Mouse (Mus musculus): Measurements from ENCODE around the gene Vmn1r151. TPM values are rescaled to one million over a fixed set of nuclear protein-coding genes. Genes with fewer than 3 reads are reported as not detected.
"Not testable (repeated sequence)": the region's sequence is repeated elsewhere in the genome, so short reads cannot be mapped to it uniquely, and the experiment has no call there.

The Vmn1r151 gene
- not detected in 2 replicates for polyA plus RNA-seq (2015; fragmentation: Nextera tagmentation; extraction: Ambion mirVana)

DNA sequence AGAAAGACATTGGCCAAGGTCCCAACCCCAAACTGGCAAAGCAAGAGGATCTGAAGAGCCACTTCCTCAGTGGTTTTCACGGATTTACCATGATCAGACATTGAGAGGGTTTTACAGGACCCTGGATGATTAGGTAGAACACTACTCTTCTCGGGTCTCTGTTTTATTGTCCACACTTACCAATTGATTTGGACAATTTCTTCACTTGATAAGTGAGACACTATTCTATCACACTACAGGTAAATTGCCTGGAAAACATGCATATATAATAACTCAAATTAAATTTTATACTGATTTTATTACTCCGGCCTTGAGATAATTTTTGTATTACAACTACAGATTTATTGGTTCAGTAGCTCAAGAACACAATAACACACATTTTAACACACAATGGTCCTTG is at the start of gene Vmn1r151:
TSS of gene Vmn1r151 (minus strand) at position 101 of the 400 bp plus-strand sequence.
- H3K4me2 ChIP-seq; H3K4me3 ChIP-seq; H3K9ac ChIP-seq; ATAC-seq (ENCODE audit: low FRiP score); H3K9me3 ChIP-seq; H3K36me3 ChIP-seq; H3K4me1 ChIP-seq (replicated peaks); H3K27me3 ChIP-seq; H3K27ac ChIP-seq: not testable (repeated sequence)
- 65% methylated on average over 2 of the region's 3 CpGs for WGBS

DNA sequence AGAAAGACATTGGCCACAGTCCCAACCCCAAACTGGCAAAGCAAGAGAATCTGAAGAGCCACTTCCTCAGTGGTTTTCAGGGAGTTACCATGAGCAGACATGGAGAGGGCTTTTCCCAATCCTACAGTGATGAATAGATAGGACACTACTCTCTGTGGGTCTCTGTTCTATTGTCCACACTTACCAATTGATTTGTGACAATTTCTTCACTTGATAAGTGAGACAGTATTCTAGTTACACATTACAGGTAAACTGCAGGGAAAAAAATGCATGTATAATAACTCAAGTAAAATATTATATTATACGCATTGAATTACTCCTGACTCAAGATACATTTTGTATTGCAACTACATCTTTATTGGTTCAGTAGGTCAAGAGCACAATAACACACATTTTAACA is 35.3 kb upstream of the Vmn1r151 start, which contains the start of gene Gm8677:
TSS of gene Gm8677 (minus strand) at position 101 of the 400 bp plus-strand sequence.
- H3K9ac ChIP-seq, H3K4me2 ChIP-seq: not testable (repeated sequence)
- no CpG with 5 or more reads among the region's 1 CpGs for WGBS

DNA sequence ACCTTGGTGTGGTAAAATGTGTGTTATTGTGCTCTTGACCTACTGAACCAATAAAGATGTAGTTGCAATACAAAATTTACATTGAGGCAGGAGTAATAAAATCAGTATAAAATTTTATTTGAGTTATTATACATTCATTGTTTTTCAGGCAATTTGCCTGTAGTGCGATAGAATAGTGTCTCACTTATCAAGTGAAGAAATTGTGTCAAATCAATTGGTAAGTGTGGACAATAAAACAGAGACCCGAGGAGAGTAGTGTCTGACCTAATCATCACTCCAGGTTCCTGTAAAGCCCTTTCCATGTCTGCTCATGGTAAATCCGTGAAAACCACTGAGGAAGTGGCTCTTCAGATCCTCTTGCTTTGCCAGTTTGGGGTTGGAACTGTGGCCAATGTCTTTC is 23.2 kb upstream of the Vmn1r151 start, which contains the start of gene Vmn1r152:
TSS of gene Vmn1r152 (plus strand) at position 301 of the 400 bp plus-strand sequence.
- H3K4me3 ChIP-seq; H3K27me3 ChIP-seq; H3K4me2 ChIP-seq; H3K9ac ChIP-seq; ATAC-seq (ENCODE audit: low FRiP score); H3K27ac ChIP-seq; H3K9me3 ChIP-seq; H3K4me1 ChIP-seq (replicated peaks); H3K36me3 ChIP-seq: not testable (repeated sequence)
- WGBS, result no CpG with 5 or more reads among the region's 3 CpGs

More for the DNA sequence above, 35.3 kb upstream of the Vmn1r151 start, which contains the start of gene Gm8677:
- H3K27ac ChIP-seq; H3K4me1 ChIP-seq (replicated peaks); H3K4me3 ChIP-seq; H3K9me3 ChIP-seq; ATAC-seq (ENCODE audit: low FRiP score); H3K27me3 ChIP-seq; H3K36me3 ChIP-seq: not testable (repeated sequence)

DNA sequence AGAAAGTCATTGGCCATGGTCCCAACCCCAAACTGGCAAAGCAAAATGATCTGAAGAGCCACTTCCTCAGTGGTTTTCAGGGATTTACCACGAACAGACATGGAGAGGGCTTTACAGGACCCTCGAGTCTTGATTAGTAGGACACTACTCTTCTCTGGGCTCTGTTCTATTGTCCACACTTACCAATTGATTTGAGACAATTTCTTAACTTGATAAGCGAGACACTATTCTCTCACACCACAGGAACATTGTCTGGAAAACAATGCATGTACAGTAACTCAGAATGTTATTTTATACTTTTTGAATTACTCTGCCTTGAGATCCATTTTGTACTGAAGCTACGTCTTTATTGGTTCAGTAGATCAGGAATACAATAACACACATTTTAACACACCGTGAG is 35.5 kb downstream of the Vmn1r151 start, which contains the start of gene Gm10665:
TSS of gene Gm10665 (minus strand) at position 101 of the 400 bp plus-strand sequence.
- H3K4me2 ChIP-seq; H3K36me3 ChIP-seq; H3K4me3 ChIP-seq; H3K9ac ChIP-seq; ATAC-seq (ENCODE audit: low FRiP score); H3K9me3 ChIP-seq; H3K4me1 ChIP-seq (replicated peaks); H3K27me3 ChIP-seq; H3K27ac ChIP-seq: not testable (repeated sequence)
- no CpG with 5 or more reads among the region's 5 CpGs for WGBS

Other genes with a start within 250 kb of the Vmn1r151 start
- gene Gm4187, start 170.0 kb downstream of the Vmn1r151 start, polyA plus RNA-seq (2015; fragmentation: Nextera tagmentation; extraction: Ambion mirVana), result not detected in 2 replicates
- gene Gm8660, start 128.6 kb downstream of the Vmn1r151 start, polyA plus RNA-seq (2015; fragmentation: Nextera tagmentation; extraction: Ambion mirVana), result not detected in 2 replicates
- not detected in 2 replicates for gene Vmn1r148, start 86.1 kb downstream of the Vmn1r151 start, polyA plus RNA-seq (2015; fragmentation: Nextera tagmentation; extraction: Ambion mirVana)
- not detected in 2 replicates for gene Vmn1r149, start 61.4 kb downstream of the Vmn1r151 start, polyA plus RNA-seq (2015; fragmentation: Nextera tagmentation; extraction: Ambion mirVana)
- gene Gm10665, start 35.6 kb downstream of the Vmn1r151 start, polyA plus RNA-seq (2015; fragmentation: Nextera tagmentation; extraction: Ambion mirVana), result not detected in 2 replicates
- not detected in 2 replicates for gene Vmn1r152, start 23.3 kb upstream of the Vmn1r151 start, polyA plus RNA-seq (2015; fragmentation: Nextera tagmentation; extraction: Ambion mirVana)
- gene Gm8677, start 35.2 kb upstream of the Vmn1r151 start, polyA plus RNA-seq (2015; fragmentation: Nextera tagmentation; extraction: Ambion mirVana), result not detected in 2 replicates
- not detected in 2 replicates for gene Gm4201, start 65.7 kb upstream of the Vmn1r151 start, polyA plus RNA-seq (2015; fragmentation: Nextera tagmentation; extraction: Ambion mirVana)
- not detected in 2 replicates for gene Gm4565, start 88.4 kb upstream of the Vmn1r151 start, polyA plus RNA-seq (2015; fragmentation: Nextera tagmentation; extraction: Ambion mirVana)
- not detected in 2 replicates for gene Vmn1r155, start 158.3 kb upstream of the Vmn1r151 start, polyA plus RNA-seq (2015; fragmentation: Nextera tagmentation; extraction: Ambion mirVana)
- not detected in 2 replicates for gene Gm8693, start 192.6 kb upstream of the Vmn1r151 start, polyA plus RNA-seq (2015; fragmentation: Nextera tagmentation; extraction: Ambion mirVana)
- gene Gm4567, start 220.0 kb upstream of the Vmn1r151 start, polyA plus RNA-seq (2015; fragmentation: Nextera tagmentation; extraction: Ambion mirVana), result not detected in 2 replicates